Mouse (Mus musculus) C2C12 (cell line): ENCODE data around the gene Srbd1.

Experiments used
- CTCF ChIP-seq: IDR thresholded peaks from one replicate; pipeline ENCODE4 v1.5.1; 2011; ENCODE audit not compliant: control insufficient read depth, insufficient read depth, insufficient read length
- FOSL1 ChIP-seq: IDR thresholded peaks from one replicate; pipeline ENCODE4 v1.8.0; 2011; ENCODE audit warnings: mild to moderate bottlenecking, low read length; ENCODE audit not compliant: poor library complexity, insufficient read depth, severe bottlenecking
- MAX ChIP-seq: IDR thresholded peaks from one replicate; pipeline ENCODE4 v1.6.1; 2011; ENCODE audit warnings: mild to moderate bottlenecking, control low read depth
- MYOD1 ChIP-seq: IDR thresholded peaks from one replicate; pipeline ENCODE4 v1.6.1; 2011; ENCODE audit warnings: low read depth; ENCODE audit not compliant: control insufficient read depth, insufficient read length
- USF1 ChIP-seq: IDR thresholded peaks from one replicate; pipeline ENCODE4 v1.6.1; 2011; ENCODE audit warnings: low read depth, mild to moderate bottlenecking, control low read depth, moderate library complexity

DNA sequence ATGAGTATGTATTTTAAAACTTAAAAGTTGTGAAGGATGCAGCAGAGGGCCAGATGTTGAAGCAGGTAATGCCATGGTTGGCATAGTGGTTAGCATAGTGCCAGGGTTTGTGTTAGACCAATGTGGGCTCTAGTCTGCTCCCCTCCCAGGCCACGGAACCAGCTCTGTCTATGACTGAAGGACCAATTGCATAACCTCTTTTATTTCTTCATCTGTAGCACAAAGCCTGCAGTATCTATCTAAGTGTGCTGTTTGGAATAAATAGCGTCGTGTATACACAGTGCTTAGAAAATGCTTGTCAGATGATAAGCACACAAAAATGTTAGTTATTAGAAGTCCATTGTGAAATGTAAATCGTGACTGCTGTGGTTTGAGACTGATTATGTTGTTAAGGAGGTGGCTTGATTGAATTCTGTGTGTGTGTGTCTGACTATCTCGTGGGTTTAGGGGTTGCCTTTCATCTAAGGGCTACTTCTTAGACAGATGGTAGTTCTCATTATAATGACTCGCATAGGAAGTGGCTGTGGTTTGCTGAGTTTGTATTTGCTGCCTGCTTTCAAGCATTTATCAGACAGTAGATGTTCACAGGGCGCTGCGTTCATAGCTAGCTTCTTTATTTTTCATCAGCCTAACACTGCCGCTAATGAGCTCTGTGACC is 39.7 kb upstream of the Srbd1 start:
- TF ChIP-seq CTCF (no peak), USF1 (no peak), FOSL1 (no peak), MYOD1 (no peak), MAX (no peak)
